Mouse (Mus musculus): ENCODE results near the gene Fgl2.

Fgl2 gene

DNA sequence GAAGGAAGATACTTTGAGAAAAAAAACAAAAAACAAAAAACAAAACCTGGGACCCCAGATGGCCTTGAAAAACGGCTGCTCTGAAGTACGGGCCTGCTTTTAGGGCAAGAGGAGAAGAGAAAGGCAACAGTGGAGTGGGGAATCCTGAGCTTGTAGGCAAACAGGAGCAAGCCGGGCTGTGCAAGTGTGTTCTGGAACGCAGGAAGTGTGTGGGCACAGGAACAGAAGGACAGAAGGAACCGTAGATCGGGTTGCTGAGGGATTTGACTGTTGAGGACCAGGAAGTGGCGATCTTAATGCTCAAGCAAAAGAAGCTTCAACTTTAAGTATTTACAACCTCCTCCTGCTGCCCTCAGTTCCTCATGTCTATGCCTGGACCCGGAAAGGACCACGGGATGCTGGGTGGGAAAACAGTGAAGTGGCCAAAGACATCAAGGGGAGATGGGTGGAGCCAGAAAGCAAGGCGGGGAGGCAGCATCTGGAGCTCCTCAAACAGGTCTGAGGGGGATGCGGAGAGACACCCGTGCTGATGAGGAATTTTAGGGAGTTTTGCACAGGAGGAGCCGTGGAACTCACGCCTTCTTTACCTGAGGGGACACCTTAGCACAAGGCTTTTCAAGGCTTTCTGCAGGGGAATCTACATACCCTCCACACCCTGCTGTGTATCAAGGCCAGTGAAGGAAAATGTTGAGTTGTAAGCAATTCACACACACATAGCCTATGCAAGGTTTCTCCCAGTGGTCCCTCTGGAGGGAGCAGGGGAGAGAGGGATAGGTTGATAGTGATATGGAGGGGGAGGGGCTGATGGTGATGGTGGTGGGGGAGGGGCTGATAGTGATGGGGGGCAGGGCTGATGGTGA is 11.2 kb downstream of the Fgl2 start:
- no peak for DNase-seq (ENCODE audit: low spot score in 2 of 2)

DNA sequence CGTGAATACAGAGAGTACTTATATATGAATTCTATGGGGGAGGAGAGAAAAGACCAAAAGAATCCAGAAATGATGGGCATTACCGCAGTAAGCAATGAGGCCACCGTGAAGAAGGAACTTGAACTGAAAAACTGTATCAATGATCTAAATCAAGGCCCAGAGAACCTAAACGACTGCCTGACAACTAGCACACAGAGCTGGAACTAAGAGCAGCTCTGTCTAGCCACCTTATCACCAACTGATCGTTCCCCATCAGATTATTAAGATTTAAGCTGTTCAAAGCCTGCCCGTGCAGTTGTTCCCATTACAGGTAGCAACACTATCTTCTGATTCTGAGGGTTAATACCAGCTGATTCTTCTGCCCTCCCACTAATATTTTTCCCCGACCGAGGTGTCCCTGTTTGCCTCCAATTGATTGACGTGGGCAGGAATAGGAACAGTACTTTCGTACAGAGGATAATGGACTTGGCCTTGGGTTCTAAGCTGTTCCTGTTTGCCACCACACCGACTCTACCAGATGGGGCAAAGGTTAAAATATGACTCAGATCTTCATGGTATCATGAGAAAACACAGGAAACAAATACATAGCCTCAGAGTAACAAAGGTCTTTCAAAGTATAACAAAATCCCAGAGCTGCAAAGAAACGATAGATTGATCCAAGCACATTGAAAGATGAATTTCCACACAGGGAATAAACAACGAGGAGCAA is 12.0 kb downstream of the Fgl2 start:
- no peak for DNase-seq (ENCODE audit: low spot score in 2 of 2)

DNA sequence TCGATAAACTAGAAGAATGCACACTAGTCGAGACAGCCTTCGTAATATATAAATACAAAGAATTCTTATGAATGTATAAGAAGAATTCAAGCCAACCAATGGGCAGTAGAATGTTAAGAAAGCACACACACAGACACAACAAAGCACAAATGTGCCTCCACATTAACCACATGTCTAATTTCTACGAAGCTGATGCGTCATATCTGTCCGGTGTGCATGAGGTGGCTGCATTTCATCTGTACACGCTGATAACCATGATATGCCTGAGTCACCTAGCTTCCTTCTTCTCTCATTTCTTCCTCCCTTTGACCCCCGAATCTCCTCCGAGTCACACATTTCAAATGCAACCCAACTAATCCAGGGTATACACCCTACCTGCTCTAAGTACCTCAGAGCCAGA is 12.5 kb downstream of the Fgl2 start:
- DNase-seq (ENCODE audit: low spot score in 2 of 2), result no peak

DNA sequence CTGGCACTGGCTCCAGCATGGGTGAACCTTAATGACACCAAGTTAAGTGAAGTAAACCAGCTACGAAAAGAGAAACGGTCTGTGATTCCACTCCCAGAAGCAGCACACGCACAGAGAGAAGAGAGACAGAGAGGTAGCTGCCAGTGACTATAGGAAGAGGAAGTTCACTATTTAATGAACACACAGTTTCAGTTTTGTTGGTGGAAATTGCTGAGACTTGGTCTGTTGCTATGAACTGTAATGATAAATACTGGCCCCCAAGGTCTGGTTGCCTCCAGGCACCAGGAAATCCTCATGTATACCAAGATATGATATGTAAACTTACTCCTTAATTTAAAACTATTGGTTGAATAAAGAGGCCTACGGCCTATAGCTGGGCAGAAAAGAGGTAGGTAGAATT is 14.0 kb downstream of the Fgl2 start:
- DNase-seq (ENCODE audit: low spot score in 2 of 2), result no peak

DNA sequence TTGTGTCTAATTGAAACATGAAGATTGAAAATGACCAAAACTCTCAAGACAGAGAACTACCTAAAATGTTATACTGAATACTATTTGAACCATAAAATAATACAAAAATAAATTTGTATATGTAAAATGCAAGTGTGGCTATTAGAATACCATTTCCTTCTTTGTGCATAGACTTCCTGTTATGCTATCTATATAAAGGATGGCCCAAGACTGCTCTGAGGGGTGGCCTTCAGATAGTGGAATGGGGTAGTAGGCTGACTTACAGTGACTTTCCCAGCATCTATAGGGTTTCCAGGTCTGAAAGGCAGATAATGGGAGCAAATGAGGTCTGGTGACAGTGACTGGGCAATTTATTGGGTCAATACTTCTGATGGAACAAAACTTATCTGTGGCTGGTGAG is 14.9 kb downstream of the Fgl2 start:
- DNase-seq (ENCODE audit: low spot score in 2 of 2), result no peak

- DNase-seq (ENCODE audit: low spot score in 2 of 2), result no peak
These were observed 16.4 kb downstream of the Fgl2 start for GRCm38 (mm10) chr5:21388855-21389254.

- no peak for DNase-seq (ENCODE audit: low spot score in 2 of 2)
These were observed 19.4 kb downstream of the Fgl2 start for GRCm38 (mm10) chr5:21391616-21392384.

- no peak for DNase-seq (ENCODE audit: low spot score in 2 of 2)
These were observed 22.1 kb downstream of the Fgl2 start for GRCm38 (mm10) chr5:21394562-21394961.

GRCm38 (mm10) chr5:21395205-21395840 is 22.9 kb downstream of the Fgl2 start:
- DNase-seq (ENCODE audit: low spot score in 2 of 2), result no peak

- DNase-seq (ENCODE audit: low spot score in 2 of 2), result peak in 1 of 2 experiments; percentile 12
These were observed 38.8 kb downstream of the Fgl2 start for GRCm38 (mm10) chr5:21411261-21411666.

GRCm38 (mm10) chr5:21412056-21412455 is 39.6 kb downstream of the Fgl2 start:
- no peak for DNase-seq (ENCODE audit: low spot score in 2 of 2)

DNA sequence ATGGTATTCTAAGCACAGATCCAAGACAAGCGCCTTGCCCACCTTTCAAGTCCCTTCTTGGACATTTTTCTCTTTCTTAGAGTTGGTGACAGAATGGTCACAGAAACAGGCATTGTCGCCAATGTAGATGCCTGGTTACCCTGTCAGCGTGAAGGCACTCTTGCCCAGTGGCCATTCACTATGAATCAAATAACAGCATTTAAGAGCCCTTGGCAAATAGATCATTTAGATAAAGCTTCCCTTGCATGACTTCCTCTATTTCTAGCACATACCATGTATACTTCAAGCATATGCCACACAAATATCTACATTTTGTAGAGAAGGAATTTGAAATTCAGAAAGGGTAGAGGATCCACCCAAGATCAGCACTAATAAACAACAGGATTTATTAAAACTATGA is 40.9 kb downstream of the Fgl2 start:
- no peak for DNase-seq (ENCODE audit: low spot score in 2 of 2)

DNA sequence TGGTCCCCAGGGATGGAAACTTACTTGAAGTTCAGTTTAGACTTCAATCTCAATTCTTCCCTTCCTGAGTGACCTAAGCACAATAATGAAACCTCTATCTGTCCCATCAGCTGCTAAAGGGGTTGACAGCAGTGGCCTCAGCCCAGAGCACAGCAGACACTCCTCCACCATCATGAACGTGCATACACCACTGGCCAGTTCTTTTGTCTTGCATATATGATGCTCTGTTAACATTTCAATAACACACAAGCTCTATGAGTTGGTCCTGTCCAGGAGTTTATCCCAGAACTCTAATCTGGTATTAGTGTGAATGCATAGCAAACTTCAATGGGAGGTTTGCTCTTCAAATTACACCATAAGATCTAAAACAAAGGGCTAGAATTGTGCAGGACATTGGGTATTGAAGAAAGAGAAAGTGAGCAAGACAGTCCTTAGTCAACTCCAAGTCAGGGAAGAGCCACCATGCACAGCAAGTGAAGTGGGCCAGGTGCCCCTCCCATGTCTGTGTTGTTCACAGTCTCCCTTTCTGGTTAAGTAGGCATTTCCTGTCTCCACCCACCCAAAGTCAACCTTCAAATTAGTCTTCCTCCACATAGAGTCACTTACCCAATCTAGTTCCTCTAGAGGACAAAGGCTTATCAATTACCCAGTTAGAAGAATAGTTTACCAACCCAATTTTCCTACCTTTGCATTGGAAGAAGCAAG is 41.8 kb downstream of the Fgl2 start:
- no peak for DNase-seq (ENCODE audit: low spot score in 2 of 2)

- DNase-seq (ENCODE audit: low spot score in 2 of 2), result no peak
These were observed 46.2 kb downstream of the Fgl2 start for GRCm38 (mm10) chr5:21418613-21419012.

DNA sequence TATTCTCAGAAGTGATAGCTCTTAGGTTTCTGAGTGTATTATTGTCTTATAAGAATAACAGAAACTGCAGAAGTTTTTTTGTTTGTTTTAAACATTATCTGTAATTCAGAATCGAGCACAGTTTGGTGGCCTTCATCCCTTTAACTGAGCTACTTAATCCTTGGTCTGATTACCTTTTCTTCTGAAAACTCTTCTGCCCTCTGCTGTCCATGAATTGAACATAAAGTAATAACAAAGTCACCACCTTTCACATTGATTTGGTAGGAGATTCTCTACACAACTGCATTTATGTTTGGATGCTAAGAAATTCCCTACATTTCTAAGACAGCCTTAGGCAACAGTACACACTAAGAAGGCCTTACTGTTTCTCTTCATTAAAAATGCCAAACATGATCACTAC is 48.2 kb downstream of the Fgl2 start:
- peak in 1 of 2 experiments; percentile 11 for DNase-seq (ENCODE audit: low spot score in 2 of 2)

GRCm38 (mm10) chr5:21424614-21425602 is 52.5 kb downstream of the Fgl2 start, which contains the start of the genes Ccdc146 and Fam185a:
TSS of gene Ccdc146 (minus strand) at chr5:21424677.
TSS of gene Fam185a (plus strand) at chr5:21424958.
- peak; percentile 96 to 97 for DNase-seq (ENCODE audit: low spot score in 2 of 2)

DNA sequence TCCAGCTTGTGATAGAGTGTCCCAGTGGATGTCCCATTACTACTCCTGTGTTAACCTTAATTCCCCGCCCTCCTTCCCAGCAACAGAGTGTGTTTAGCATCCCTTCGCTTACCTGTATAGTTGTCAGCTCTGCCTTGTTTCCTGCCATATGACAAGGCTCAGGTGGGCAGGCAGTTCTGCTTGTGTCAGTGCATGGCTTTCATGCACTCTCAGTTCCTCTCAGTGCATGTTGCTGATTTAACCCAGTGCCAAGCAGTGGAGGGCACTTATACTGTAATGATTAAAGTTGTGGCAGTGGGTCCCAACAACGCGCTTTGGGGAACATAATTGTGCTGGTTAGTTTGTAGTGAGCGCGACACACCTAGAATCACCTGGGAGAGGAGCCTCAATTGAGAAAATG is 54.2 kb downstream of the Fgl2 start:
- no peak for DNase-seq (ENCODE audit: low spot score in 2 of 2)

All from left cerebral cortex, adult 9 months (tissue).